Mouse (Mus musculus): ENCODE measurements around the gene D13Ertd608e. TPM values are rescaled to one million over a fixed set of nuclear protein-coding genes. Genes with fewer than 3 reads are reported as not detected.
"Not testable (repeated sequence)": the region's sequence is repeated elsewhere in the genome, so short reads cannot be mapped to it uniquely, and the experiment has no call there.

The D13Ertd608e gene
- polyA plus RNA-seq, 1 experiment from 2014 or later: not detected

- Histone ChIP-seq H3K4me2 (ENCODE audit: low read length) (no peak overlapping the region), H3K4me3 (ENCODE audit: control insufficient read depth in 1 of 2, insufficient read depth in 1 of 2, low read depth in 1 of 2, low read length in 2 of 2) (no peak overlapping the region), H3K27ac (replicated peaks in 1 of 2; ENCODE audit: control insufficient read depth in 1 of 2, insufficient read depth in 1 of 2, low read depth in 2 of 2, low read length in 2 of 2) (no peak overlapping the region), H3K36me3 (ENCODE audit: control insufficient read depth, insufficient read depth, low read length) (no peaks in the 10 kb centered on the region), H3K9me3 (ENCODE audit: control insufficient read depth, low read length) (no peaks in the 10 kb centered on the region), H3K4me1 (ENCODE audit: control insufficient read depth in 2 of 2, insufficient read depth in 2 of 2, low read length in 2 of 2) (no peaks in the 10 kb centered on the region), H3K27me3 (ENCODE audit: control insufficient read depth, insufficient read depth, low read length) (no peaks in the 10 kb centered on the region), H3K9ac (ENCODE audit: low read length) (no peak overlapping the region)
- ATAC-seq (ENCODE audit: insufficient number of reproducible peaks, insufficient read depth, low FRiP score, low read depth): no peak
- 54% methylated on average over 2 of the region's 2 CpGs for WGBS
These were observed 26.9 kb upstream of the D13Ertd608e start for GRCm38 (mm10) chr13:119808937-119809336.

GRCm38 (mm10) chr13:119810031-119810430, 25.8 kb upstream of the D13Ertd608e start:
- Histone ChIP-seq H3K36me3 (ENCODE audit: control insufficient read depth, insufficient read depth, low read length) (no peaks in the 10 kb centered on the region), H3K4me1 (ENCODE audit: control insufficient read depth in 2 of 2, insufficient read depth in 2 of 2, low read length in 2 of 2) (no peaks in the 10 kb centered on the region), H3K27me3 (ENCODE audit: control insufficient read depth, insufficient read depth, low read length) (no peaks in the 10 kb centered on the region), H3K27ac (replicated peaks in 1 of 2; ENCODE audit: control insufficient read depth in 1 of 2, insufficient read depth in 1 of 2, low read depth in 2 of 2, low read length in 2 of 2) (no peak overlapping the region), H3K9me3 (ENCODE audit: control insufficient read depth, low read length) (no peaks in the 10 kb centered on the region), H3K4me2 (ENCODE audit: low read length) (no peak overlapping the region), H3K9ac (ENCODE audit: low read length) (no peak overlapping the region), H3K4me3 (ENCODE audit: control insufficient read depth in 1 of 2, insufficient read depth in 1 of 2, low read depth in 1 of 2, low read length in 2 of 2) (no peak overlapping the region)
- 79% methylated on average over 9 of the region's 9 CpGs for WGBS
- ATAC-seq (ENCODE audit: insufficient number of reproducible peaks, insufficient read depth, low FRiP score, low read depth): no peak

GRCm38 (mm10) chr13:119816798-119817197, 19.0 kb upstream of the D13Ertd608e start:
- H3K36me3 ChIP-seq (ENCODE audit: control insufficient read depth, insufficient read depth, low read length): no peaks in the 10 kb centered on the region
- H3K27ac ChIP-seq (replicated peaks in 1 of 2; ENCODE audit: control insufficient read depth in 1 of 2, insufficient read depth in 1 of 2, low read depth in 2 of 2, low read length in 2 of 2): no peak overlapping the region
- no peaks in the 10 kb centered on the region for H3K27me3 ChIP-seq (ENCODE audit: control insufficient read depth, insufficient read depth, low read length)
- H3K9me3 ChIP-seq (ENCODE audit: control insufficient read depth, low read length): no peaks in the 10 kb centered on the region
- ATAC-seq (ENCODE audit: insufficient number of reproducible peaks, insufficient read depth, low FRiP score, low read depth): no peak
- H3K4me3 ChIP-seq (ENCODE audit: control insufficient read depth in 1 of 2, insufficient read depth in 1 of 2, low read depth in 1 of 2, low read length in 2 of 2): no peak overlapping the region
- no peak overlapping the region for H3K9ac ChIP-seq (ENCODE audit: low read length)
- 40% methylated on average over 8 of the region's 8 CpGs for WGBS
- no peaks in the 10 kb centered on the region for H3K4me1 ChIP-seq (ENCODE audit: control insufficient read depth in 2 of 2, insufficient read depth in 2 of 2, low read length in 2 of 2)
- no peak overlapping the region for H3K4me2 ChIP-seq (ENCODE audit: low read length)

GRCm38 (mm10) chr13:119817579-119818206, 18.1 kb upstream of the D13Ertd608e start:
- Histone ChIP-seq H3K9ac (ENCODE audit: low read length) (no peak overlapping the region), H3K4me3 (ENCODE audit: control insufficient read depth in 1 of 2, insufficient read depth in 1 of 2, low read depth in 1 of 2, low read length in 2 of 2) (no peak overlapping the region), H3K27ac (replicated peaks in 1 of 2; ENCODE audit: control insufficient read depth in 1 of 2, insufficient read depth in 1 of 2, low read depth in 2 of 2, low read length in 2 of 2) (no peak overlapping the region), H3K4me2 (ENCODE audit: low read length) (no peak overlapping the region), H3K36me3 (ENCODE audit: control insufficient read depth, insufficient read depth, low read length) (no peaks in the 10 kb centered on the region), H3K9me3 (ENCODE audit: control insufficient read depth, low read length) (no peaks in the 10 kb centered on the region), H3K4me1 (ENCODE audit: control insufficient read depth in 2 of 2, insufficient read depth in 2 of 2, low read length in 2 of 2) (no peaks in the 10 kb centered on the region), H3K27me3 (ENCODE audit: control insufficient read depth, insufficient read depth, low read length) (no peaks in the 10 kb centered on the region)
- no peak for ATAC-seq (ENCODE audit: insufficient number of reproducible peaks, insufficient read depth, low FRiP score, low read depth)
- 15% methylated on average over 2 of the region's 2 CpGs for WGBS

GRCm38 (mm10) chr13:119830116-119830515, 5.7 kb upstream of the D13Ertd608e start, which contains the start of gene AF067063:
TSS of gene AF067063 (minus strand) at chr13:119830216.
- H3K9ac ChIP-seq (ENCODE audit: low read length); H3K36me3 ChIP-seq (ENCODE audit: control insufficient read depth, insufficient read depth, low read length); H3K27me3 ChIP-seq (ENCODE audit: control insufficient read depth, insufficient read depth, low read length); H3K4me1 ChIP-seq (ENCODE audit: control insufficient read depth in 2 of 2, insufficient read depth in 2 of 2, low read length in 2 of 2); H3K27ac ChIP-seq (replicated peaks in 1 of 2; ENCODE audit: control insufficient read depth in 1 of 2, insufficient read depth in 1 of 2, low read depth in 2 of 2, low read length in 2 of 2); H3K9me3 ChIP-seq (ENCODE audit: control insufficient read depth, low read length); H3K4me3 ChIP-seq (ENCODE audit: control insufficient read depth in 1 of 2, insufficient read depth in 1 of 2, low read depth in 1 of 2, low read length in 2 of 2); ATAC-seq (ENCODE audit: insufficient number of reproducible peaks, insufficient read depth, low FRiP score, low read depth); H3K4me2 ChIP-seq (ENCODE audit: low read length): not testable (repeated sequence)

- not testable (repeated sequence) for H3K9ac ChIP-seq (ENCODE audit: low read length); H3K9me3 ChIP-seq (ENCODE audit: control insufficient read depth, low read length); H3K27ac ChIP-seq (replicated peaks in 1 of 2; ENCODE audit: control insufficient read depth in 1 of 2, insufficient read depth in 1 of 2, low read depth in 2 of 2, low read length in 2 of 2); H3K36me3 ChIP-seq (ENCODE audit: control insufficient read depth, insufficient read depth, low read length); H3K4me1 ChIP-seq (ENCODE audit: control insufficient read depth in 2 of 2, insufficient read depth in 2 of 2, low read length in 2 of 2); H3K27me3 ChIP-seq (ENCODE audit: control insufficient read depth, insufficient read depth, low read length)
- H3K4me3 ChIP-seq (ENCODE audit: control insufficient read depth in 1 of 2, insufficient read depth in 1 of 2, low read depth in 1 of 2, low read length in 2 of 2): peak overlapping the region in 1 of 2 experiments; percentile 26; a peak in 1 of 4 replicates
- 7% methylated on average over 23 of the region's 23 CpGs for WGBS
- peak; percentile 47; the same call in 1 of the 2 replicates for ATAC-seq (ENCODE audit: insufficient number of reproducible peaks, insufficient read depth, low FRiP score, low read depth)
- H3K4me2 ChIP-seq (ENCODE audit: low read length): peak overlapping the region; percentile 40
These were observed 562 bp downstream of the D13Ertd608e start for GRCm38 (mm10) chr13:119836324-119836811.

GRCm38 (mm10) chr13:119837719-119838337, 2.0 kb downstream of the D13Ertd608e start:
- H3K4me2 ChIP-seq (ENCODE audit: low read length): not testable (repeated sequence)

More at GRCm38 (mm10) chr13:119837719-119838337, 2.0 kb downstream of the D13Ertd608e start:
- WGBS: 6% methylated on average over 14 of the region's 23 CpGs
- H3K27ac ChIP-seq (replicated peaks in 1 of 2; ENCODE audit: control insufficient read depth in 1 of 2, insufficient read depth in 1 of 2, low read depth in 2 of 2, low read length in 2 of 2); H3K27me3 ChIP-seq (ENCODE audit: control insufficient read depth, insufficient read depth, low read length); H3K4me1 ChIP-seq (ENCODE audit: control insufficient read depth in 2 of 2, insufficient read depth in 2 of 2, low read length in 2 of 2); ATAC-seq (ENCODE audit: insufficient number of reproducible peaks, insufficient read depth, low FRiP score, low read depth); H3K9ac ChIP-seq (ENCODE audit: low read length); H3K9me3 ChIP-seq (ENCODE audit: control insufficient read depth, low read length); H3K4me3 ChIP-seq (ENCODE audit: control insufficient read depth in 1 of 2, insufficient read depth in 1 of 2, low read depth in 1 of 2, low read length in 2 of 2); H3K36me3 ChIP-seq (ENCODE audit: control insufficient read depth, insufficient read depth, low read length): not testable (repeated sequence)

Measured in heart, embryonic 14.5 days (tissue).